Mouse (Mus musculus) heart, embryonic 13.5 days (tissue): Measurements from ENCODE around the gene Cdca7l. TPM values are rescaled to one million over a fixed set of nuclear protein-coding genes. Genes with fewer than 3 reads are reported as not detected.
"Not testable (repeated sequence)": the region's sequence is repeated elsewhere in the genome, so short reads cannot be mapped to it uniquely, and the experiment has no call there.

Source experiments
- ATAC-seq: fragments of 200-750 bp; cut with Nextera tagmentation; 2 replicates; pipeline ENCODE4 v1.8.0; 2017; ENCODE audit warnings: moderate TSS enrichment; ENCODE audit not compliant: insufficient number of reproducible peaks, low FRiP score, low TSS enrichment; ENCODE audit errors: extremely low read depth
- H3K27ac ChIP-seq: fragments of 300-500 bp; sonication (generic); replicated peaks from 2 replicates; pipeline ENCODE4 v1.5.1; 2015; ENCODE audit warnings: moderate library complexity, mild to moderate bottlenecking, inconsistent platforms
- H3K27me3 ChIP-seq: fragments of 300-500 bp; sonication (generic); replicated peaks from 2 replicates; pipeline ENCODE4 v1.6.1; 2015; ENCODE audit warnings: mild to moderate bottlenecking, inconsistent platforms
- H3K36me3 ChIP-seq: fragments of 300-500 bp; sonication (generic); 2 replicates; pipeline ENCODE4 v1.6.1; 2015; ENCODE audit warnings: mild to moderate bottlenecking, inconsistent platforms
- H3K4me1 ChIP-seq: fragments of 300-500 bp; sonication (generic); 2 replicates; pipeline ENCODE4 v1.6.1; 2015; ENCODE audit warnings: inconsistent platforms
- H3K4me2 ChIP-seq: fragments of 300-500 bp; sonication (generic); 2 replicates; pipeline ENCODE4 v1.6.1; 2015; ENCODE audit warnings: inconsistent platforms, mild to moderate bottlenecking, moderate library complexity
- H3K4me3 ChIP-seq: fragments of 300-500 bp; sonication (generic); 2 replicates; pipeline ENCODE4 v1.5.1; 2015; ENCODE audit warnings: moderate library complexity, mild to moderate bottlenecking, inconsistent platforms
- H3K9ac ChIP-seq: fragments of 300-500 bp; sonication (generic); 2 replicates; pipeline ENCODE4 v1.6.1; 2015; ENCODE audit warnings: inconsistent platforms, mild to moderate bottlenecking, moderate library complexity
- H3K9me3 ChIP-seq: fragments of 300-500 bp; sonication (generic); 2 replicates; pipeline ENCODE4 v1.6.1; 2016; ENCODE audit warnings: inconsistent platforms
- WGBS: fragments of 180-500 bp; shearing (Covaris S2); methylation state at CpG from one replicate; pipeline ENCODE4 v1.1.7; 2015; ENCODE audit warnings: mixed read lengths; 5-methylcytosine and 5-hydroxymethylcytosine counted together
- polyA plus RNA-seq: library from polyadenylated mRNA; unstranded; fragments of >200 nt; fragmentation: Nextera tagmentation; extraction: Ambion mirVana; gene quantifications from 2 replicates; pipeline ENCODE4 v1.2.1, GENCODE M21; 2015

Gene Cdca7l
- 15.4 and 16.3 TPM in 2 replicates for polyA plus RNA-seq

GRCm38 (mm10) chr12:117803989-117804388 lies at the start of gene Cdca7l:
Gene Cdca7l, plus strand, starts transcription at chr12:117804289.
- H3K36me3 ChIP-seq, H3K4me2 ChIP-seq, H3K27ac ChIP-seq, H3K9me3 ChIP-seq, H3K4me1 ChIP-seq, H3K9ac ChIP-seq, ATAC-seq, H3K4me3 ChIP-seq: not testable (repeated sequence)
- peaks cover 19% of the 10 kb centered on the region for H3K27me3 ChIP-seq
- 91% methylated on average over 1 of the region's 6 CpGs for WGBS

GRCm38 (mm10) chr12:117756010-117756409 lies 48.1 kb upstream of the Cdca7l start:
- no peak overlapping the region for H3K4me3 ChIP-seq
- 26% methylated on average over 7 of the region's 7 CpGs for WGBS
- ATAC-seq: no peak
- H3K9me3 ChIP-seq: no peaks in the 10 kb centered on the region
- peaks cover 29% of the 10 kb centered on the region for H3K36me3 ChIP-seq
- H3K27me3 ChIP-seq: no peaks in the 10 kb centered on the region
- peak overlapping the region; percentile 70 for H3K27ac ChIP-seq
- 0 out of 2 replicates have a peak overlapping the region, but pooled peaks have one; percentile 33 for H3K9ac ChIP-seq
- H3K4me2 ChIP-seq: no peak overlapping the region
- H3K4me1 ChIP-seq: peaks cover 55% of the 10 kb centered on the region

GRCm38 (mm10) chr12:117760373-117760772 lies 43.7 kb upstream of the Cdca7l start:
- ATAC-seq: no peak
- Histone ChIP-seq H3K36me3 (peaks cover 18% of the 10 kb centered on the region), H3K4me3 (no peak overlapping the region), H3K27me3 (no peaks in the 10 kb centered on the region), H3K27ac (no peak overlapping the region), H3K9ac (no peak overlapping the region), H3K4me1 (peaks cover 22% of the 10 kb centered on the region), H3K4me2 (no peak overlapping the region), H3K9me3 (no peaks in the 10 kb centered on the region)
- WGBS: 76% methylated on average over 5 of the region's 5 CpGs

- H3K4me1 ChIP-seq: peaks cover 18% of the 10 kb centered on the region
- no peak overlapping the region for H3K9ac ChIP-seq
- H3K4me3 ChIP-seq: no peak overlapping the region
- no peaks in the 10 kb centered on the region for H3K27me3 ChIP-seq
- H3K27ac ChIP-seq: no peak overlapping the region; the same call in 1 of the 2 replicates
- no peak for ATAC-seq
- H3K4me2 ChIP-seq: no peak overlapping the region
- peaks cover 16% of the 10 kb centered on the region for H3K36me3 ChIP-seq
- H3K9me3 ChIP-seq: no peaks in the 10 kb centered on the region
Observed at GRCm38 (mm10) chr12:117760846-117761245, 43.2 kb upstream of the Cdca7l start.

GRCm38 (mm10) chr12:117761698-117762097 lies 42.4 kb upstream of the Cdca7l start:
- no peak for ATAC-seq
- Histone ChIP-seq H3K9ac (no peak overlapping the region), H3K27me3 (no peaks in the 10 kb centered on the region), H3K36me3 (peaks cover 8% of the 10 kb centered on the region), H3K4me1 (peaks cover 13% of the 10 kb centered on the region), H3K4me3 (no peak overlapping the region), H3K4me2 (no peak overlapping the region), H3K9me3 (no peaks in the 10 kb centered on the region), H3K27ac (0 out of 2 replicates have a peak overlapping the region, but pooled peaks have one; percentile 2)
- 30% methylated on average over 1 of the region's 1 CpGs for WGBS

- WGBS: 64% methylated on average over 3 of the region's 3 CpGs
Observed at GRCm38 (mm10) chr12:117763247-117763646, 40.8 kb upstream of the Cdca7l start.

GRCm38 (mm10) chr12:117764839-117765238 lies 39.2 kb upstream of the Cdca7l start:
- Histone ChIP-seq H3K27me3 (0 out of 2 replicates have a peak, but pooled peaks cover 3% of the 10 kb centered on the region), H3K4me2 (no peak overlapping the region), H3K4me1 (peaks cover 13% of the 10 kb centered on the region), H3K9ac (no peak overlapping the region), H3K27ac (no peak overlapping the region), H3K9me3 (no peaks in the 10 kb centered on the region), H3K4me3 (no peak overlapping the region), H3K36me3 (no peaks in the 10 kb centered on the region)
- 6% methylated on average over 7 of the region's 7 CpGs for WGBS
- no peak for ATAC-seq

More at GRCm38 (mm10) chr12:117763247-117763646, 40.8 kb upstream of the Cdca7l start:
- Histone ChIP-seq H3K4me1 (peaks cover 13% of the 10 kb centered on the region), H3K36me3 (no peaks in the 10 kb centered on the region), H3K27me3 (no peaks in the 10 kb centered on the region), H3K4me3 (no peak overlapping the region), H3K27ac (peak overlapping the region; percentile 59), H3K9ac (no peak overlapping the region), H3K9me3 (no peaks in the 10 kb centered on the region), H3K4me2 (no peak overlapping the region)
- ATAC-seq: peak; percentile 62

- Histone ChIP-seq H3K9ac (no peak overlapping the region), H3K4me1 (no peaks in the 10 kb centered on the region), H3K9me3 (no peaks in the 10 kb centered on the region), H3K4me2 (no peak overlapping the region), H3K36me3 (no peaks in the 10 kb centered on the region), H3K27ac (no peak overlapping the region), H3K4me3 (no peak overlapping the region), H3K27me3 (peaks cover 3% of the 10 kb centered on the region; the same call in 1 of the 2 replicates)
- no peak for ATAC-seq
- 6% methylated on average over 5 of the region's 5 CpGs for WGBS
Observed at GRCm38 (mm10) chr12:117769113-117769512, 35.0 kb upstream of the Cdca7l start.

- H3K4me1 ChIP-seq: no peaks in the 10 kb centered on the region
- no peaks in the 10 kb centered on the region for H3K9me3 ChIP-seq
- no peak overlapping the region for H3K9ac ChIP-seq
- peaks cover 3% of the 10 kb centered on the region; the same call in 1 of the 2 replicates for H3K27me3 ChIP-seq
- H3K4me2 ChIP-seq: no peak overlapping the region
- H3K4me3 ChIP-seq: no peak overlapping the region
- H3K27ac ChIP-seq: no peak overlapping the region
- no peaks in the 10 kb centered on the region for H3K36me3 ChIP-seq
- no peak for ATAC-seq
- WGBS: 51% methylated on average over 2 of the region's 2 CpGs
Observed at GRCm38 (mm10) chr12:117770211-117770610, 33.9 kb upstream of the Cdca7l start.

- 88% methylated on average over 4 of the region's 4 CpGs for WGBS
Observed at GRCm38 (mm10) chr12:117771156-117771555, 32.9 kb upstream of the Cdca7l start.

GRCm38 (mm10) chr12:117772638-117773037 lies 31.5 kb upstream of the Cdca7l start:
- H3K36me3 ChIP-seq: no peaks in the 10 kb centered on the region
- H3K27ac ChIP-seq: no peak overlapping the region
- no peak overlapping the region for H3K4me2 ChIP-seq
- H3K4me3 ChIP-seq: no peak overlapping the region
- H3K9me3 ChIP-seq: no peaks in the 10 kb centered on the region
- ATAC-seq: no peak
- peaks cover 3% of the 10 kb centered on the region; the same call in 1 of the 2 replicates for H3K27me3 ChIP-seq
- no peaks in the 10 kb centered on the region for H3K4me1 ChIP-seq
- no peak overlapping the region for H3K9ac ChIP-seq
- WGBS: 2% methylated on average over 2 of the region's 2 CpGs

More at GRCm38 (mm10) chr12:117771156-117771555, 32.9 kb upstream of the Cdca7l start:
- Histone ChIP-seq H3K27me3 (peaks cover 3% of the 10 kb centered on the region; the same call in 1 of the 2 replicates), H3K27ac (no peak overlapping the region), H3K36me3 (no peaks in the 10 kb centered on the region), H3K4me2 (no peak overlapping the region), H3K4me1 (no peaks in the 10 kb centered on the region), H3K9me3 (no peaks in the 10 kb centered on the region), H3K9ac (no peak overlapping the region), H3K4me3 (no peak overlapping the region)
- ATAC-seq: no peak

GRCm38 (mm10) chr12:117776841-117777240 lies 27.2 kb upstream of the Cdca7l start:
- H3K4me2 ChIP-seq: no peak overlapping the region
- no peak for ATAC-seq
- no peak overlapping the region for H3K4me3 ChIP-seq
- no peaks in the 10 kb centered on the region for H3K27me3 ChIP-seq
- H3K36me3 ChIP-seq: no peaks in the 10 kb centered on the region
- no peak overlapping the region for H3K9ac ChIP-seq
- H3K4me1 ChIP-seq: no peaks in the 10 kb centered on the region
- H3K27ac ChIP-seq: no peak overlapping the region
- WGBS: 56% methylated on average over 5 of the region's 5 CpGs
- no peaks in the 10 kb centered on the region for H3K9me3 ChIP-seq
